Mouse (Mus musculus) kidney, adult 2 months (tissue): ENCODE measurements around the gene Irs1.

Experiments
- CTCF ChIP-seq: fragments of 200-500 bp; conservative IDR thresholded peaks from 2 replicates; pipeline ENCODE4 v1.5.1; 2011; ENCODE audit warnings: low read depth, mild to moderate bottlenecking, control low read depth, low read length, moderate library complexity, mixed read lengths; ENCODE audit not compliant: insufficient read depth, insufficient read length
- POLR2A ChIP-seq: fragments of 200-500 bp; IDR thresholded peaks from one replicate; pipeline ENCODE4 v1.6.1; 2011; ENCODE audit warnings: low read depth, low read length, control low read depth

GRCm38 (mm10) chr1:82328033-82328775, 37.0 kb upstream of the Irs1 start:
- no peak for TF ChIP-seq POLR2A
- no peak for TF ChIP-seq CTCF
